Mouse (Mus musculus) heart, postnatal 0 days (tissue): ENCODE measurements around the gene Eapp. TPM values are rescaled to one million over a fixed set of nuclear protein-coding genes. Genes with fewer than 3 reads are reported as not detected.
A peak's percentile ranks its signal among the peaks of the same experiment; 100 is the strongest.

Experiments used
- ATAC-seq: fragments of 200-750 bp; cut with Nextera tagmentation; 2 replicates; pipeline ENCODE4 v1.8.0; 2017; ENCODE audit warnings: low read depth, moderate number of reproducible peaks, moderate library complexity; ENCODE audit not compliant: insufficient read depth
- DNase-seq: peaks from one replicate; pipeline ENCODE4 v3.0.0-alpha.2; 2016; ENCODE audit warnings: low spot score
- H3K27ac ChIP-seq: fragments of 300-500 bp; sonication (generic); 2 replicates; pipeline ENCODE4 v1.5.1; 2014; ENCODE audit warnings: low read depth, mild to moderate bottlenecking
- H3K27me3 ChIP-seq: fragments of 300-500 bp; sonication (generic); 2 replicates; pipeline ENCODE4 v1.6.1; 2014; ENCODE audit warnings: low read length, mixed read lengths; ENCODE audit not compliant: control insufficient read depth, insufficient read depth
- H3K36me3 ChIP-seq: fragments of 300-500 bp; sonication (generic); replicated peaks from 2 replicates; pipeline ENCODE4 v1.6.1; 2014; ENCODE audit warnings: low read length, mixed read lengths; ENCODE audit not compliant: control insufficient read depth, insufficient read depth
- H3K4me1 ChIP-seq: fragments of 300-500 bp; sonication (generic); 2 replicates; pipeline ENCODE4 v1.6.1; 2014; ENCODE audit warnings: antibody characterized with exemption; ENCODE audit not compliant: control insufficient read depth, insufficient read depth
- H3K4me2 ChIP-seq: fragments of 300-500 bp; sonication (generic); 2 replicates; pipeline ENCODE4 v1.6.1; 2014; ENCODE audit warnings: low read depth, mild to moderate bottlenecking, low read length, moderate library complexity
- H3K4me3 ChIP-seq: fragments of 300-500 bp; sonication (generic); 2 replicates; pipeline ENCODE4 v1.5.1; 2014; ENCODE audit warnings: low read depth, low read length
- H3K9ac ChIP-seq: fragments of 300-500 bp; sonication (generic); replicated peaks from 2 replicates; pipeline ENCODE4 v1.6.1; 2014; ENCODE audit warnings: low read depth, low read length, mixed read lengths
- H3K9me3 ChIP-seq: fragments of 300-500 bp; sonication (generic); replicated peaks from 2 replicates; pipeline ENCODE4 v1.6.1; 2016; ENCODE audit warnings: low read length; ENCODE audit not compliant: control insufficient read depth
- CTCF ChIP-seq: IDR thresholded peaks from 2 replicates; pipeline ENCODE4 v1.5.1; 2016; ENCODE audit warnings: antibody characterized with exemption, control low read depth, low read depth
- EP300 ChIP-seq: IDR thresholded peaks from 2 replicates; pipeline ENCODE4 v1.6.1; 2016; ENCODE audit warnings: antibody characterized with exemption, low read depth
- WGBS: fragments of 180-500 bp; shearing (Covaris S2); extraction: QIAGEN DNeasy Blood & Tissue Kit; methylation state at CpG from one replicate; pipeline ENCODE4 v1.1.7; 2014; 5-methylcytosine and 5-hydroxymethylcytosine counted together
- polyA plus RNA-seq: library from polyadenylated mRNA; unstranded; fragments of >200 nt; fragmentation: Nextera tagmentation; extraction: Ambion mirVana; gene quantifications from 2 replicates; pipeline ENCODE4 v1.2.1, GENCODE M21; 2015
- total RNA-seq: library from RNA; depleted of rRNA; stranded (reverse); fragments of >200 nt; gene quantifications from 2 replicates; pipeline ENCODE4 v1.2.3, GENCODE M21; 2014; ENCODE audit warnings: low replicate concordance

Eapp gene
- total and polyA plus RNA-seq, 2 experiments from 2014 or later, result 4.4 to 61.4 TPM

DNA sequence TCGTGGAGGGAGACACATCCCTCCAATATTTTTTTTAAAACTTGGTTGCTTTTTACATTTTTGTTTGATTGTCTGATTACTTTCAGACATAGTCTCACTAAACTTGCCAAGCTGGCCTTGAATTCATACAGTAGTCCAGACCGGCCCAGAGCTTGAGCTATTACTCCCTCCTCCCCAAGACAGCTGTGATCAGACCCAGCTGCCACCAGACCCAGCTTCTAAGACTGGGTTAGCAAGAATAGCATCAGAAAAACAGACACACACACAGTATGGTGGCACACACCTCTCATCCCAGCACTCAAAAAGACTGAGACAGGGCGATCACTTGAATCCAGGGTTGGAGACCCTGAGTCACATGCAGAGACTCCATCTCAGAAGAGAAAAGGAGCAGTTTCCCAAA lies 35.8 kb downstream of the Eapp start:
- 74% methylated on average over 3 of the region's 3 CpGs for WGBS
- Histone ChIP-seq H3K27me3 (no peaks in the 10 kb centered on the region), H3K4me3 (no peak overlapping the region), H3K9me3 (no peaks in the 10 kb centered on the region), H3K27ac (no peak overlapping the region), H3K36me3 (no peaks in the 10 kb centered on the region), H3K4me2 (no peak overlapping the region), H3K9ac (no peak overlapping the region), H3K4me1 (peaks cover 5% of the 10 kb centered on the region; the same call in 1 of the 2 replicates)
- ATAC-seq (no peak), DNase-seq (no peak)
- TF ChIP-seq CTCF (no peak), EP300 (no peak)

DNA sequence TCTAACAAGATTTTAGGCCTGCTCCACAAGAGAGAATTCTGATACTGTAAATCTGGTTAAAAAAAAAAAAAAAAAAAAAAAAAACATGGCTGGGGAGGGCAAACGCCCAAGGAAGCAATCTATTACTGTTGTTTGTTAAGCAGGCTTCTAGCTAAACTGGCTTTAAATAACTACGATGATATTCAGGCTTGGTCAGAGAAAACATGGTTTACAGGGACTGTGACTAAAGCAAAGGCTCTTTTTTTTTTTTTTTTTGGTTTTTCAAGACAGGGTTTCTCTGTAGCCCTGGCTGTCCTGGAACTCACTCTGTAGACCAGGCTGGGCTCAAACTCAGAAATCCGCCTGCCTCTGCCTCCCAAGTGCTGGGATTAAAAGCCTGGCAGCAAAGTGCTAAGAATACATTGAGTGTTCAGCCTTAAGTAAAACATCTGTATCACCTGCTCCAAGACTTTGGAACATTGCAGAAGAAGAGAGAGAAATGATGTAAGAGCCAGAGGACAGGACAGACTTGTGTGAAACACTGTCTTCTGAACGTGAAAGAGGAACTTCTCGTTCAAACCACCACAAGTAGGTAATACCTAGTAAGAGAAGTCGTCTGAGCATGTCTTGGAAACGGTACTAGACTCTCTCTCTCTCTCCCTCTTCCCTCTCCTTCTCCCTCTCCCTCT lies 37.1 kb downstream of the Eapp start:
- 58% methylated on average over 7 of the region's 7 CpGs for WGBS
- Histone ChIP-seq H3K4me2 (no peak overlapping the region), H3K4me3 (no peak overlapping the region), H3K36me3 (no peaks in the 10 kb centered on the region), H3K27me3 (no peaks in the 10 kb centered on the region), H3K4me1 (peaks cover 18% of the 10 kb centered on the region), H3K9ac (no peak overlapping the region), H3K27ac (no peak overlapping the region), H3K9me3 (no peaks in the 10 kb centered on the region)
- TF ChIP-seq EP300, result no peak
- ATAC-seq (no peak), DNase-seq (no peak)

DNA sequence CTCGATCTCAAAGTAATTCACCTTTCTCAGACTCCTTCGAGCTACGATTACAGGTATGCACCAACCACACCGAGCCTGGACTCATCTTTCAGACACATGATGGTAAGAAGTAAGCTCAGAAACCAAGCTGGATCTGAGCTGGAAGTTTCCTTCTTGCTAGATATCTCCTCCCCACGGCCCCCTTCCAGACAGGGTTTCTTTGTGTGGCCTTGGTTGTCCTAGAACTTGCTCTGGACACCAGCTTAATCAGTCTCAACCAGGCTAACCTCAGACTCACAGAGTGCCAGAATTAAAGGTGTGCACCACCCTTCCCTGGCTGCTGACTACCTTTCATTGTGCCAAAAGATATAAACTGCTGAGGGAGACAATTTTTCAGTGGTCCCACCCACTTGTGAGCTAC lies 37.7 kb downstream of the Eapp start:
- no peaks in the 10 kb centered on the region for H3K9me3 ChIP-seq
- DNase-seq (no peak), ATAC-seq (no peak)
- no peak overlapping the region for H3K4me2 ChIP-seq
- H3K9ac ChIP-seq, result no peak overlapping the region
- no peak overlapping the region for H3K27ac ChIP-seq
- no peaks in the 10 kb centered on the region for H3K36me3 ChIP-seq
- TF ChIP-seq CTCF, result no peak
- TF ChIP-seq EP300, result no peak
- no peaks in the 10 kb centered on the region for H3K27me3 ChIP-seq
- no peak overlapping the region for H3K4me3 ChIP-seq
- H3K4me1 ChIP-seq, result peaks cover 20% of the 10 kb centered on the region
- WGBS, result 88% methylated on average over 5 of the region's 5 CpGs

DNA sequence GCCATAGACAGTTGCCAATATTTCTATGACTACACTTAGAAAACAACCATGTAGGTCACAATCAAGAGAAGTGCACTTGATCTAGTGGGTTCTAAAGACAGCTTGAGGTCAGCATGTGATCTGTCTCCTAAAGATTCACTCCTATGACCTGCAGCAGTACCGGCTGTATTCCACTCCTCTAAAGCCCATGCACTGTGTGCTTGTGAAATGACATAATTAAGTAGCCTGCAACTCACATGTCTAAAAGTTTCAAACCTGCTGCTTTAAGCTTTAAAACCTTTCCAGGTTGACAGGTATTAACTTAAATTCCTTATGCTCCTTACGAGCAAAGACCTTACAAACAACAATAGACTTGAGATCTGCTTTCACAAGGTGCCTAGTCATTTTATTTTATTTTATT lies 38.5 kb downstream of the Eapp start:
- DNase-seq (no peak), ATAC-seq (no peak)
- Histone ChIP-seq H3K36me3 (no peaks in the 10 kb centered on the region), H3K4me3 (no peak overlapping the region), H3K4me1 (peaks cover 25% of the 10 kb centered on the region), H3K27me3 (no peaks in the 10 kb centered on the region), H3K4me2 (peak overlapping the region; percentile 75), H3K27ac (no peak overlapping the region), H3K9ac (peak overlapping the region; percentile 44; the same call in 1 of the 2 replicates), H3K9me3 (no peaks in the 10 kb centered on the region)
- 58% methylated on average over 2 of the region's 2 CpGs for WGBS
- TF ChIP-seq CTCF, result no peak
- no peak for TF ChIP-seq EP300

DNA sequence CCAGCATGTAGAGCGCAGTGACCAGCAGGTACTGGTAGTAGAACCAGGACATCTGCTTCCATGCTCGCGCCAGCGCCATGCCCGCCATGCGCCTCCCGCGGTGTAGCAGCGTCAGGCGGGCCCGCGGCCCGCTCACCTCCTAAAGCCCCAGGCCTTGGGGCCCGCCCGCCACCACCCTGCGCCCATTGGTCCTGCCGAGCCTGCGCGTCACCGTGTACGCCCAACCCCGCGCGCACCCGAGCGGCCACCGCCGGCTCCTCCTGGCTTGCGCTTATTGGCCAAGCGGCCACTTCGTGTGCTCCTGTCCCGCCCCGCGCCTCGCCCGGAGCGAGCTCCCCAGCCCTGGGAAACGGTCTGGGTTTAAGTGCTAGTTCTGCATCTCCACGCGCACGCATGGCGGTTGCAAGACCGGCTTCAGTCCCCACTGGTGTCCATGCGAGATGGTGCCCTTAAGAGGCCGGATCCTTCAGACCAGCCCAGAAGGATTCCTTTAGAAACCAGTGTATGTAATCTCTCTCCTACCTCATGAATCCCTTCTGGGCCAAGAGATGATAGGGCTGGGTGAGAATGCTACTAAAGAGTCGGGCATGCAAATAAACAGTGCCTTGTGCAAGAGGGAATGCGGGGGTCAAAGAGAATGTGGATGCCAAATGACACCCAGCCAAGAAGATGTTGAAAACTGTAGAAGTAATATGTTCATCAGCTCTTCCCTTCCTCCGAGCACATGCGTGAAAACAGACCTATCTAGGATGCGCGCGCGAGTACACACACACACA lies 39.1 kb downstream of the Eapp start, which contains the start of gene Sptssa:
Gene Sptssa (minus strand): TSS at position 178 of the 776 bp plus-strand sequence.
- H3K4me2 ChIP-seq, result peak within 1 kb of the TSS; percentile 75
- peak; percentile 96 for DNase-seq

More for the DNA sequence above, 39.1 kb downstream of the Eapp start, which contains the start of gene Sptssa:
- Histone ChIP-seq H3K4me3 (peak within 1 kb of the TSS; percentile 74), H3K9ac (peak within 1 kb of the TSS; percentile 82), H3K27me3 (no peaks in the 10 kb centered on the region), H3K36me3 (no peaks in the 10 kb centered on the region), H3K27ac (peak within 1 kb of the TSS; percentile 91), H3K9me3 (no peaks in the 10 kb centered on the region), H3K4me1 (peaks cover 29% of the 10 kb centered on the region)
- TF ChIP-seq EP300, result no peak
- TF ChIP-seq CTCF, result no peak
- ATAC-seq, result peak; percentile 99
- 6% methylated on average over 53 of the region's 53 CpGs for WGBS
